Mouse (Mus musculus) T-helper 2 cell (primary cell): ENCODE results near the gene Med27.

Experiments
- in situ Hi-C: fragments of 300-600 bp; cut with MboI, MseI; formaldehyde crosslinking; loops from one replicate; pipeline ENCODE4 v1.15.1; 2025; ENCODE audit warnings: high pct_unique_total_duplicates

Med27 gene

DNA sequence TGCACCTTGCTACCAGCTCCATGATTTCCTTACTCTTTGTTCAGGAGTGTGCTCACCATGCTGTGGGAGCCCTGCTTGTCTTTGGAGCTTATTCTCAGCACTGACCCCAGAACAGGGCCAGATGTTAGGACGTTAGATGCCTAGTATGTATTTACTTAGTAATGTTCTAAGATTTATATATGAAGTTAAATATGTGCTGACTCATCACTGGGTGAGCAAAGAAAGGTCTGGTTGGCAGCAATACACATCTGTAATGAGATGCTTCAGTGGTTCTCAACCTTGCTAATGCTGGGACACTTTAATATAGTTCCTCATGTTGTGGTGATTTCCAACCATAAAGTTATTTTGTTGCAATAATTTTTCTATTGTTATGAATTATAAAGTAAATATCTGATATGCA is 45.4 kb downstream of the Med27 start:
- in situ Hi-C loops = no loop called here

DNA sequence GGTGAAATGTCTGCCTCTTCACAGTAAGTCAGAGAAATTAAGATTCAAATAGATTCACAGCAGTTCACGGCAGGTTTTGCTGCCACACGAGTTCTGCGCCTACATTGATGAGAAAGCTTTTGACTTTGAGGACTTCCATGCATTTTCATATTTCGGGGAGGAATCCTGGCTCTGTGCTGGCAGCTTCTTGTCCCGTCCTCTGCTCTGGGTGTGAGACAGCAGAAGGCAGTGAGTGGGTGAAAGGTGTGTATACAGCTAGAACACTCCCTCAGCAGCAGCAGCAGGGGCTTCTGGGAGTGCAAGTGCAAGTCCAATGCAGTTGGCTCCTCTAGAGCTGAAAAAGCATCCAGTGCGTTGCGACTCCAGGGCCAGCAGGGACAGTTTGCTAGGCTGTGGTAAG is 53.6 kb downstream of the Med27 start:
- in situ Hi-C loops = no loop called here

DNA sequence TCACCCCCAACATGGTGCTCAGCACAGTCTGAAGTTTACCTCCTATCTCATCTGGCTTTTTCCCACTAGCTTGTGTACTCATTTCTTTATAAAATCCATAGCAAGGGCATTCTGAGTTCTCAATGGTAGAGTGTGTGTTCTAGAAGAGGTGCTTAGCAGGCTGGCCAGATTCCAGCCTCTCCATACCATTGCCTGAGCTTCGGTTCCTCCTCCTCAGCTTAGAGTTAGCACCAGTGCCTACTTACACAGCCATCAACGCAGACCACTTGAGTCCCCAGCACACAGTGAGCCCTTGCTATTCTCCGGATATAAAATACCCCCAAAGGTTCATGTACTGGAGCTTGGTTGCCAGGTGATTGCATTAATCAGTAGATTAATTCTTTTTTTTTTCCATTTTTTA is 54.2 kb downstream of the Med27 start:
- in situ Hi-C loops = no loop called here

DNA sequence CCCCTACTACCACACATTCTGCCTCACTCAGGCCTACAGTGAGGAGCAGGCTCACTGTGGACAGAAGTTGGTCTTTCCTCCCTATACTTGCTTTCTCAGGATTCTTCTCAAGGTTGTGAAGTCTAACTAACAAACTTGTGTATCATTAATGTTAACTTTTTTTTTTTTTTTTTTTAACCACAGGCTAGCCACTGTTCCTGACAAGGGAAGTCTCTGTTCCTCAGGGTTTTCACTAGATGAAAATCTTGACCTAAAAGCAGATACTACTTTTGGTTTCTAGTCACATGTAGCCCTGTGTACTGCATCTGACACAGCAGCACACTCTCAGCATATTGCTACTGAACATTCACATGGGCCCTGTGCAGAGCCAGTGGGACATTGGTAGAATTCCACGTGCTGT is 55.2 kb downstream of the Med27 start:
- in situ Hi-C loops = no loop called here

DNA sequence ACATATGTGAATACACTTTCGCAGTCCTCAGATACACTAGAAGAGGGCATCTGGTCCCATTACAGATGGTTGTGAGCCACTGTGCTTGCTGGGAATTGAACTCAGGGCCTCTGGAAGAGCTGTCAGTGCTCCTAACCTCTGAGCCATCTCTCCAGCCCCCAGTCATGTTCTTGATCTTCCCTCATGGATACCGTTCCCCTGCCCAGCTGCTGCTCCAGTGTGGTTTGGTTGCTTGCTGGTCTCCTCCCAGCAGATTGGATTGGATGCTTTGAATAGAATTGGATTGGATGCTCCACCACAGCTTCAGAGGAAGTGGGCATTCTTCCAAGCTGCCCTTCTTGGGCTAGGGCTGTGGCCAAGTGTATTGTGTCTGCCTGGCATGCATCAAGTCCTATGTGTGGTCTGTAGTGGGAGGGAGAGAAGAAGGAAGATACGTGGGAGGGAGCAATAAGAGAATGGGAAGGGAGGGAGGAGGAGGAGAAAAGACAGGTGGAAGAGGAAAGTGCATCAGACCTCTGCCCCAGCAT is 56.0 kb downstream of the Med27 start:
- in situ Hi-C loops = no loop called here

DNA sequence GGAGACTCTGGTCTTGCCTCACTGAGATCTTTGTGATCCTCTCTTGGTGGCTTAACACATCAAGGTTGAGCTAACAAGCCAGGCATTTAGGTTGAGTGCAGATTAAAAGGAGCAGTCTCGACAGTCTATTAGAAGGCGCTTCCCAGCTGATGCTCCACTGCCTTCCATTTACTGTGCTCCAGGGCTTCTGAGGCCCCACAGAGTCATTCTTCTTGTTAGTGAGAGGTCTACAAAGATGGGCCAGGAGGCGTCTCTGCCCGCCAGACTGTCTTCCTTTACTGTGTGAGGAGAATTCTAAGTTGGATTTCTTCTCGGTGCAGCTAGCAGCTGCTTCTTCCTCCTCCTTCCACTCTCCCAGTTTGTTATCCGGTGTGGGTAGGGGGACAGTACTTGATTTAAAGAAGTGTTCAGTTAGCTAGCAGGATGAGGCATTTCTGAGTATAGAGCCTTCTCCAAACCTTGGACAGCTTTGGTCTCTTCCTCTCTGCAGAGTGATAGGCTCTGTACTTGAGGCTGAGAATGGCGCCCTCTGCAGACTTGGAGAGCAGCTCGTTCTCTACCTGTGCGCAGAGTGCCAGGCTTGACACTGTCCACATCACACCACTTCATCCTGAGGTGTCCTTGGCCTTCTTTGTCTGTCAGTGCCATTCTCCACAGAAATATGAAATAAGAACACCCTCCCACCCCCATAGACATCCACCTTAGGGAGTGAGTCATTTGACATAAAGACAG is 57.3 kb downstream of the Med27 start:
- in situ Hi-C loops = no loop called here

DNA sequence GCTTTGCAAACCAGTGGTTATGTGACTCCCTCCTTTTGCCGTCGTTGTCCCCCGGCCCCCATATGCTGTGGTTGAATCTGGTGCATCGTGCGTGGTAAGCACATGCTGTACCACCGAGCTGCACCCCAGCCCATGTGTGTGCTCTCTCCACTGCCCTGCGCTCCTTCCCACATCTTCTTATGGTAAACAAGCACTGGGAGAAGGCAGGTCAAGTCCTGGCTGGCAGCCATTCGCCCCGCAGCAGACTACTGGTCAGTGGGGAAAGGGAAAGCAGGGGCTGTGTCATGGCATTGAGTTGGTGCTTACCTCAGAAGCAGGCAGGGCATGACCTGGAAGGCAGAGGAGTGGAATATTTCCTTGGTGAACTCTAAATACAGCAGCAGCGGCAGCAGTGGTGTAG is 58.3 kb downstream of the Med27 start:
- in situ Hi-C loops = no loop called here

DNA sequence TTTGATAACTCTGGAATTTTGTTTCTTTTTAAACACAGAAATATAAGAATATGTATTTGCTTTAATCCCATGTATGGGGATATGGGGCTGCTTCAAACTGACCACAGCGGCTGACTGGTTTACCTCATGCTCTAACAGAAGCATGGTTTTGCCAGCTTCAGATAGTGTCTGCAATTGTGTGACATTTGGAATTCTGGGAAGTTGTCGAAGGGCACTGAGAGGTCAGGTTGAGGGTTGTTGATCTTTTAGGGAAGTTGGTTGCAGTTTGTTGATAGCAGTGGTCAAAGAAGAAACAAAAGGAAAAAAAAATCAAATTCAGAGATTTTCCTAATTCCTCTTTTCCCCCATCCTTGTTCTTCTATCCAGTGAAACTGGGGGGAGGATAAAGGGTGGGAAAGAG is 59.2 kb downstream of the Med27 start:
- in situ Hi-C loops = no loop called here

DNA sequence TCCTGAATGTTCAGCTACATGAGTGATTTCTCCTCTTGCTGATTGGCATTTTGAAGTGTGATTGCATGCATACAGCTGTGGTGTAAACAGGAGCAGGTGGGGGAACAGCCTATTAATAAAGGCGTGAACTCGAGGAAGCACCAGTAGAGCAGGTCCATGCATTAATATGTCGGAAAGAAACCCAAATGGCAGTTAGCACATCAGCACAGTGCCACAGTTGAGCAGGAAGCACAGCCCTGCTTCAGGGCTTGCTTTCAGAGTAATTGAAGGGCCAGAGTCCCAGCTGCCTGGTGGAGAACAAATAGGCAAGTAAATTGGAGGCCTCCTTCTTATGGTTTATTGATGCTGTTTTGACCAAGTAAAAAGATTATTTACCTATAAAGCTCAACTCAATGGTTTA is 60.7 kb downstream of the Med27 start:
- in situ Hi-C loops = no loop called here

DNA sequence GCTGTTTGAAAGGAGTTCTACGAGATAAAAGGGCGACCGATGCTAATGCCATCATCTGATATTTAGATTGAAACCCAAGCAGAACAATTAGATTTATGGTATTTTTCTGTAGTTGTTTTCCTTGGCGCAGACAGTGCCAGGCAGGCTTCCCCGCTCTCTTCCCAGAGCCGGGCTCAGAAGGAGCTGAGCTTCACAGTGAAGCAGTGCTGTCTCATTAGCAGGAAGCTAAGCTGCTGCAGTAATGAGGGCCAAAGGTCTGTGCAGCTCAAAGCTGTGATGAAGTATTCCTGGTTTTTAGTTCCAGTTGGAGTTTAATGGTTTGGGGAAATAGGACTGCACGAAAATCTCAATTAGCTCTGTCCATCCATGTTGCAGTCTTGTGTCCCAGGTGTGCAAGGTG is 61.1 kb downstream of the Med27 start:
- in situ Hi-C loops = no loop called here

DNA sequence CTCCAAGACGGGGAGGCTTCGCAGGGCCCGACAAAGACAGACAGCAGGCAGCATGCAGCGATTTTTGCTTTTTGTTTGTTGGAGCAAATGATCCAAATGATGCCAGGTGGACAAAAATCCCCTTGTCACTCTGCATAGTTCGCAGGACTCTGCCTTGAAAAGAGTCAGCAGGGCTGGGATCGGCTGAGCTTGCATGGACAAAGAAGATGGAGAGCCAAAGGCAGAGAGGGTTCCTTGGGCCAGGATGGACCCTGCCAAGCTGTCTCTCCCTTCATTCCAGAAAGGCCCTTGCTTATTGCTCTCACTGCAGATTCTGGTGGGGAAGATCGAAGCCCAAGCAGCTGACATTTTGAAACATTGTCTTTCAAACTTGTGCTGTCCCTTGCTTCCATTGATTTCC is 64.3 kb downstream of the Med27 start:
- in situ Hi-C loops = no loop called here

DNA sequence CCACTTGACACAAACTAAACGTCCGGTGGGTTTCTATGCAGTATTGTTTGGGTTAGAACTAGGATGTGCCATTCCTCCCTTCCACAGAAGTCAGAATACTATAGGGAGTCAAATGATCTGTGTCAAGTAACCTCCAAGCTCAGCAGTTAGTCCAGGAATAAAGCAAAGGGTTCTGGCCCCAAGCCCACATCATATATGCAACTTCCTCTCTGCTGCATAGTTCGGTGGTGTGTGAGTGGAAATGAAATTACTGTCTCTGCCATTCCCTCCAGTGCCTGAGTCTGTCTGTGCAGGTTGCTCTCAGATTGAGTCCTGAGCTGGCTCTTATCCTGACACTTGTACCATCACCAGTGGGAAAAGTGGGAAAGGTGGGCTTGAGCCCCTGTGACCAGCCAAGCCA is 65.8 kb downstream of the Med27 start:
- in situ Hi-C loops = no loop called here

DNA sequence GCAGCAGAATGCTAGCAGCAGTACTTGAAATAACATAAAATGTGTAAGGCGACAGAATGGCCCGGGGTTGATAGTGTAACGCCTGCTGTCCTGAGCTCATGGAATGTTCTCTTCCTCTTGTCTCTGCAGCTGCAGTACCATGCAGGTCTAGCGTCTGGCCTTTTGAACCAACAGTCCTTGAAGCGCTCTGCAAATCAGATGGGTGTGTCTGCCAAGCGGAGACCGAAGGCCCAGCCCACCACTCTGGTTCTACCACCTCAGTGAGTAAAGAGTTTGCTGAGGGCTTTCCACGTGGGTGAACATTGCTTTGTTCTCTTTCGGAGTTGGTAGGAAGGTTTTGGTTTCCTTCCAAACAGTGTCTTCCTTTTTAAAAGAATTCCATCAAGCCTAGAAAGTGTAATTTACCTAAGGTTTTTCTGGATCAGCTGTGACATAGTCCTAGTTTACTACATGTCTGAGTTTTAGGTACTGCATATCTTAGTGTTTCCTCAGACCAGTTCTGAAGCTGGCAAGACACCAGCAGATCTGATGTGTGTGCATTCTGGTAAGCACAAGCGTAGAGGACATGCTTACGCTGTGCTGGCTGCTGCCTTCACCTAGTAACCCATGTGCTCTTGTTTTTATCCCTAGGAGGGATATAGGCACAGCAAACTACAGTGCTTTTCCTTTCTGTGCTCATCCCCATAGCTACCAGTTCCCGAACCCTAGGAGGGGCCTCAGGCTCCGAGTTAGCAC is 66.8 kb downstream of the Med27 start:
- in situ Hi-C loops = no loop called here

DNA sequence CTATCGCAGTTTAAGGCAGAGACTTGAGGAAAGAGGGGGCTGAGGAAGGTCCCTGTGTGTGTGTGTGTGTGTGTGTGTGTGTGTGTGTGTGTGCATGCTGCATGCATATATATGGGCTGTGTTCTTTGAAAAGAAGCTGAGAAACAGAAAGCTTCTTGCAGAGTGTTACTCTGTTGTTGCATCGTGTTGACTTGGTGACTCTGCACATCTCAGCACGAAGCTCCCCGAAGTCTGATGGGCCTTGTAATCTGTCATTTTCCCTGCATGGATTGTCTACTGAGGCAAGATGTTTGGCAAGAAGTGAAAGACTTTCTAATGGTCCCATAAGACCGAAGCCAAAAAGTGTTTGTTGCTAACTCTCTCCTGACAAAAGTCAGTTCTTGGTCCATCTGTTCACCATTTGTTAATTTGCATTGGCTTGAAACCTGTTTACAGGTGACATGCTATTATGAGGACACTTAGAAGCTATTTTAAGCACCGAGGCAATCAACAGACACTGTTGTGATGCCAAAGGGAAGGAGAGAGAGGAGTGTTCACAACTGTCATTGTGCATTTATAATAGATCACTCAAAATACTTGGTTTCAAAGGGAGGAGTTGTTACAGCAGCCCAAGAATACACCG is 68.3 kb downstream of the Med27 start:
- in situ Hi-C loops = no loop called here

DNA sequence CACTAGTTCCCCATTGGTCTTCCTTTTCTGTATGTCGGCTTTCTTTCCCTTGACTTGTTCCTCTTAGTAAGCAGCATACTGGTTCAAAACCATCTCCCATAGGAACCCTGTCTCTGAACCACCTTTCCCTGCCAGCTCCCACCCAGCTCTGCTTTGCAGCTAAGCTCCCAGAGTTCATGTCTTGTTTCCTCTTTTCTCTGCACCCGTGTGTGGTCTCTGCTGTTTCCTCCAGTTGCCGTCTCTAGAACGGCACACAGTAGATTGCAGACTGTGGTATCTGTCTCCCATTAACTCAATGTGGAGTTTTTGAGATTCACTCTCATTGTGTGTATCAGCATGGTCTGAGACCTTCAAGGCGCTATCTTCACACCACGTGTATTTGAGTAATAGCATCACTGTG is 71.9 kb downstream of the Med27 start:
- in situ Hi-C loops = no loop called here

DNA sequence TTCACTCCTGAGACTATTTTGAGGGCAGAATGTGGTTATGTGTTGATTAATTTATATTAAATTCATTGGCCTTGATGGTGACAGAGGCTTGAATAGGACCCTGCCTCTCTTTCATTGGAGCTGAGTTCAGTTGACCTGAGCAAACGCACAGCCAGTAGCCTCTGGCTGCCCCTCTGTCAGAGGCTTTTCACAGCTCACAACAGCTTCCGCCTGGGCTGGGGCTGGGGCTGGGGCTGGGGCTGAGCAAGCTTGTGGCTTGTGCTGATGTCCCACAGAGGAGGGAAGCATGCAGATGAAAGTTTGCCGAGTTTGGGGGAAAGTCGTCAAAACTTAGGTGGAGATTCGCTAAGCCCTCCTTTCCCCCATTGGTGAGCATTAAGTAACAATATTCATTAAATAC is 72.8 kb downstream of the Med27 start:
- in situ Hi-C loops = no loop called here

DNA sequence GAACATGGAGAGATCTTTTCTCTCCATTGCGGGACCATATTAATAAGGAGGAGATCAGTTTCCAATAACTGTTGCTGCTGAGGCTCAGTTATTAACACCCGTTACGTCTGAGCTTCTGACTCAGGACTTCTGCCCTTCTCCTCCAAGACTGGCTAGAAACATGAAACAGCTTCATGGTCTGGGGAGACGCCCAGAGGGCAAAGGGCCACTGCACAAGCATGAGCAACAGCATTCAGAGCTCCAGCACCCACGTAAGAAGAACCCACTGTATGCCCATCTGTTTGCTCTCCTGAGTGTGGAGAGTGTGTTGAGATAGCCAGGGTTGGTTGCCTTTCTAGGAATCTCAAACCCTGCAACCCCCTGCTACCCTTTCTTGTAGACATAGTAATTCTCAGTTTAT is 73.3 kb downstream of the Med27 start:
- in situ Hi-C loops = no loop called here

DNA sequence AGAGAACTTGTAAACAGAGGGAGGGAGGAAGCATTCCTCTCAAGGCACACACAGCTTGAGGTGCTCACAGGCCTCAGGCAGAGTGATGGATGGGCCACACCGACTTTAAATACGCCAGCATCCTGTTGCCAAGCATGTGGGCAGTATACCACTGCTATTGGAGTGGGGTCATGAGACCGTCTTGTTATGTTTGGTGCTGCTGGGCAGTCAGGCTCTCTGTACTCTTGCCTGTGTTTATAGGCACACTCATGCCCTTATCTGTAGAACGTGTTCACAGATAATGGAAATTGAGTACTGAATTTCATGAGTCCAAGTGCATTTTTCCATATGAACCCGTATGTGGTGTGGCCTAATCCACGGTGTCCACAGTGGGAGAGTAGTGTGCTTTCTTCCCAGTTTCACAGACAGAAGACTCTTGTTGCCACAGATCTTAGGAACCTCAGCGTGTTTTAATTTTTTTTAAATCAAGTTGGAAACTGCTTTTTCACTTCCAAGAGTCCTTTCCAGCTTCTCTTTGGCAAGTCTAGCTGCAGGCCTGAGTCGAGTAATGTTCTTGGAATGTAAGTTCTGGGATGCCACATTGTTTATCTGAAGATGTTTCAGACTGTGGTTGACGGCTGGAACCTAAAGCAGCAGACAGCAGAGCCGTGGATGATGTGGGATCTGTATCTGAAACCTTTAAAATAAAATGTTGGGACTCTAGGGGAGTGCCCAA is 75.7 kb downstream of the Med27 start:
- in situ Hi-C loops = no loop called here

DNA sequence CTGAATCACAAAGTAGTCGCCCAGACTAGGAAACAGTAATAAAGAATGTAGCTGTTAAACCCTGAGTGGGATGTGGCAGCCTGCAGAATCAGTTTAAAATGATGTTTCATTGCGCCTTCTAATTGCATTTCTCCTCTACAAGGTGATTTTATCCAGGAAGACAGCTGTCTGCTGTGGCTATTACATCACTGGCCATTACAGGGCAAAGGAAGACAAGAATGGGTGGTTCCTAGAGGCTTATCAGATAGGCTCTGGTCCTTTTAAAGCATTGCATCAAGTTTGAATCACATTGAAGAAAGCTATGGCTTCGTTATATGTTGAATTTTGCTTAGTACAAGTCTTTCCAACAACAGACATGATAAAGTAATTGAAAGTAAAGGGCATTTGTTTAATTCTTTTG is 76.4 kb downstream of the Med27 start:
- in situ Hi-C loops = no loop called here

DNA sequence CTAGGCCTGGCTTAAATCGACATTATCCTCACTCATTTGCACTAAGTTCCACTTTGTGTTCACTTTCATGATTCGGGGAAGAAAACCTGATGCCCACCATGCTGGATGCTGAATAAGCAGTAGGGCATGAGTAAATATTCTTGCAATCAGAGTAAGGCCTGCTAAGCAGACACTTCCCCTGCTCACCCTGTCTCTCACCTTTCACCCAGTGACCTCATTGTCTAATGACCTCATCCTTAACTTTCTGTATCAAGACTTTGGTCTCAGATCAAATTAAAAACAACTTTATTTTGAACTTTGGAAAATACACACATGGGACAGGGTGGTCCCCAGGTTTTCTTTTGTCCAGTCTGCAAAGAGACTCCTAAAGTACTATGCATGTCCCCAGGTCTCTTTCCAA is 78.8 kb downstream of the Med27 start:
- in situ Hi-C loops = no loop called here

DNA sequence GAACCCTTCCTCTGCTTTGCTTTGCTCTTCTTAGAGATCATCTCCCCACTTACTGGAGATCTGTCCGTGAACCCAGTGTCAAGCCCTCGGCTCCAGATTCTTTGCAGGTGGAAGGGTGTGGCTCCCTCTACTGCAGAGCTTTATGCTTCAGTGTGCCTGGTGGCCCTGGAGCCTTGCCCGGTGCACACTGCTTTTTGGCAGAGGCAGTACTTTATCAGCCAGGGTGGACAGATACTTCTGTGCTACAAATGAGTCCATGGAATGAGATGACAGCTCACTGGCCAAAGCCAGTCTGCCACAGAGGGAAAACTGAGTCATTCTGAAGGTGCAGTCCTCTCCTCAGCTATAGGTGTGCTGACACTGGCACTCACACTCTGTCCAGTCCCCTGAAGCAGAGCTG is 80.1 kb downstream of the Med27 start:
- in situ Hi-C loops = no loop called here

DNA sequence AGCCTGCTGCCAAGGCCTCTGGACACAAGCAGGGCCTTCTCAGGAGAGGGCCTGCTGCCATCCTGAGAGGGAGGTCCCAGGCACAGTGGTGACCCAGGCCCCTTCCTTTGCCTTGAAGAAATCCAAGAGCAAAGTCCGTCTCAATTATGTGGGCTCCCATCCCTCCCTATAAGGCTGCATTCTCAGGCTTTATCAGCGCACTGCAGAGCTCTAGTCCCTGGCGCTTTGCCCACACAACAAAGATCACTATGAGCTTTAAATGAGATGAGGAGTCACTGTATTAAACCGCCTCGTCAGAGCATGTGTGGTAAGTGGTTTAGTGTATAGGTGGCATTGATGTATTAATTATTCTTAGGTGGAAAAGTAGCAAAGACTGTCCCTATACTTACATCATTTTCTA is 85.9 kb downstream of the Med27 start:
- in situ Hi-C loops = no loop called here
